Mouse (Mus musculus) CH12.LX (cell line): ENCODE data around the gene Serpine1. TPM values are rescaled to one million over a fixed set of nuclear protein-coding genes. Genes with fewer than 3 reads are reported as not detected.
A peak's percentile ranks its signal among the peaks of the same experiment; 100 is the strongest.

Source experiments
- DNase-seq: peaks from one replicate; pipeline ENCODE4 v3.0.0-alpha.2; 2013; ENCODE audit errors: extremely low read depth
- H3K27ac ChIP-seq: 2 replicates; pipeline ENCODE4 v1.5.1; 2012; ENCODE audit warnings: low read depth, mild to moderate bottlenecking, control low read depth, moderate library complexity; ENCODE audit not compliant: insufficient read depth
- H3K27me3 ChIP-seq: replicated peaks from 2 replicates; pipeline ENCODE3; 2012; ENCODE audit warnings: inconsistent platforms
- H3K36me3 ChIP-seq, 2 experiments: replicated peaks in 1 of 2; 2 replicates each; pipeline versions ENCODE3 to v1.6.1; 2012; ENCODE audit warnings: inconsistent platforms in 1 of 2, low read length in 1 of 2, mild to moderate bottlenecking in 1 of 2, mixed read lengths in 1 of 2, moderate library complexity in 1 of 2; ENCODE audit not compliant: control insufficient read depth in 1 of 2, insufficient read depth in 1 of 2
- H3K4me1 ChIP-seq, 2 experiments: 2 replicates each; pipeline ENCODE4 v1.6.1; 2012; ENCODE audit warnings: inconsistent platforms in 1 of 2, moderate library complexity in 1 of 2; ENCODE audit not compliant: insufficient read depth in 2 of 2, control insufficient read depth in 1 of 2
- H3K4me2 ChIP-seq: 2 replicates; pipeline ENCODE4 v1.6.1; 2012; ENCODE audit warnings: low read depth, mild to moderate bottlenecking, control low read depth; ENCODE audit not compliant: poor library complexity, insufficient read depth, severe bottlenecking
- H3K4me3 ChIP-seq, 3 experiments: fragments of 150-350 bp in 1 of 3; sonication (generic) in 1 of 3; replicated peaks in 1 of 3; 2 replicates each; pipeline versions ENCODE3 to v1.5.1; 2011 to 2012; ENCODE audit warnings: low read depth in 2 of 3, low read length in 2 of 3, mild to moderate bottlenecking in 2 of 3, moderate library complexity in 2 of 3, control low read depth in 1 of 3, improper control_type of control experiment in 1 of 3, inconsistent platforms in 1 of 3, mixed read lengths in 1 of 3; ENCODE audit not compliant: poor library complexity in 1 of 3
- H3K79me2 ChIP-seq: replicated peaks from 2 replicates; pipeline ENCODE4 v1.6.1; 2012; ENCODE audit warnings: mild to moderate bottlenecking, moderate library complexity; ENCODE audit not compliant: control insufficient read depth, poor library complexity, insufficient read depth, severe bottlenecking; ENCODE audit errors: extremely low read depth
- H3K9ac ChIP-seq: 2 replicates; pipeline ENCODE4 v1.6.1; 2012; ENCODE audit warnings: low read depth, mild to moderate bottlenecking, control low read depth, moderate library complexity; ENCODE audit not compliant: insufficient read depth
- H3K9me3 ChIP-seq: replicated peaks from 2 replicates; pipeline ENCODE3; 2012; ENCODE audit warnings: low read length, inconsistent platforms, mixed read lengths
- BHLHE40 ChIP-seq: IDR thresholded peaks from 2 replicates; pipeline ENCODE4 v1.6.1; 2011; ENCODE audit warnings: mild to moderate bottlenecking, low read depth, low read length, improper control_type of control experiment
- CHD2 ChIP-seq: IDR thresholded peaks from 2 replicates; pipeline ENCODE4 v1.6.1; 2011; ENCODE audit warnings: low read length, improper control_type of control experiment
- CTCF ChIP-seq, 2 experiments: IDR thresholded peaks in 1 of 2; conservative IDR thresholded peaks in 1 of 2; 2 replicates each; pipeline ENCODE4 v1.5.1; 2011 to 2012; ENCODE audit warnings: low read depth in 2 of 2, low read length in 2 of 2, improper control_type of control experiment in 1 of 2, inconsistent platforms in 1 of 2, mild to moderate bottlenecking in 1 of 2, moderate library complexity in 1 of 2
- E2F4 ChIP-seq: IDR thresholded peaks from 2 replicates; pipeline ENCODE4 v1.6.1; 2011; ENCODE audit warnings: low read depth, low read length, improper control_type of control experiment; ENCODE audit not compliant: insufficient replicate concordance
- ELF1 ChIP-seq: IDR thresholded peaks from 2 replicates; pipeline ENCODE4 v1.6.1; 2014; ENCODE audit warnings: low read depth, mild to moderate bottlenecking, inconsistent platforms, low read length, improper control_type of control experiment
- EP300 ChIP-seq: IDR thresholded peaks from 2 replicates; pipeline ENCODE4 v1.6.1; 2011; ENCODE audit warnings: low read length, improper control_type of control experiment
- GABPA ChIP-seq: IDR thresholded peaks from 2 replicates; pipeline ENCODE4 v1.6.1; 2012; ENCODE audit warnings: low read depth, low read length, improper control_type of control experiment, inconsistent platforms; ENCODE audit not compliant: insufficient replicate concordance
- HCFC1 ChIP-seq: IDR thresholded peaks from 2 replicates; pipeline ENCODE4 v1.6.1; 2012; ENCODE audit warnings: low read depth, mild to moderate bottlenecking, inconsistent platforms, low read length, improper control_type of control experiment
- IRF4 ChIP-seq: IDR thresholded peaks from 2 replicates; pipeline ENCODE4 v1.6.1; 2014; ENCODE audit warnings: low read depth, mild to moderate bottlenecking, inconsistent platforms, low read length, improper control_type of control experiment
- JUN ChIP-seq: IDR thresholded peaks from 2 replicates; pipeline ENCODE4 v1.6.1; 2011; ENCODE audit warnings: low read depth, mild to moderate bottlenecking, low read length, improper control_type of control experiment, moderate library complexity; ENCODE audit not compliant: insufficient read depth
- JUND ChIP-seq: conservative IDR thresholded peaks from 2 replicates; pipeline ENCODE4 v1.6.1; 2011; ENCODE audit warnings: low read depth, low read length, improper control_type of control experiment
- KAT2A ChIP-seq: IDR thresholded peaks from 2 replicates; pipeline ENCODE4 v1.6.1; 2012; ENCODE audit warnings: low read length, improper control_type of control experiment, inconsistent platforms; ENCODE audit not compliant: insufficient replicate concordance
- MAX ChIP-seq: IDR thresholded peaks from 2 replicates; pipeline ENCODE4 v1.6.1; 2011; ENCODE audit warnings: low read length, improper control_type of control experiment
- MAZ ChIP-seq: IDR thresholded peaks from 2 replicates; pipeline ENCODE4 v1.6.1; 2012; ENCODE audit warnings: low read depth, mild to moderate bottlenecking, inconsistent platforms, low read length, improper control_type of control experiment, moderate library complexity
- MYC ChIP-seq: IDR thresholded peaks from 2 replicates; pipeline ENCODE4 v1.6.1; 2011; ENCODE audit warnings: low read depth, mild to moderate bottlenecking, improper control_type of control experiment, low read length
- NRF1 ChIP-seq: IDR thresholded peaks from 2 replicates; pipeline ENCODE4 v1.6.1; 2014; ENCODE audit warnings: low read depth, mild to moderate bottlenecking, inconsistent platforms, low read length, improper control_type of control experiment, moderate library complexity
- PAX5 ChIP-seq: IDR thresholded peaks from 2 replicates; pipeline ENCODE4 v1.6.1; 2012; ENCODE audit warnings: low read length, inconsistent platforms, mixed read lengths
- POLR2A ChIP-seq: IDR thresholded peaks from 2 replicates; pipeline ENCODE4 v1.6.1; 2011; ENCODE audit warnings: low read depth, mild to moderate bottlenecking, improper control_type of control experiment, low read length
- POLR2AphosphoS2 ChIP-seq: IDR thresholded peaks from 2 replicates; pipeline ENCODE4 v1.6.1; 2011; ENCODE audit warnings: low read depth, low read length, improper control_type of control experiment
- RAD21 ChIP-seq: IDR thresholded peaks from 2 replicates; pipeline ENCODE4 v1.6.1; 2011; ENCODE audit warnings: low read depth, mild to moderate bottlenecking, low read length, improper control_type of control experiment, moderate library complexity
- SMC3 ChIP-seq: IDR thresholded peaks from 2 replicates; pipeline ENCODE4 v1.6.1; 2011; ENCODE audit warnings: low read depth, low read length, improper control_type of control experiment
- UBTF ChIP-seq: IDR thresholded peaks from 2 replicates; pipeline ENCODE4 v1.6.1; 2012; ENCODE audit warnings: low read depth, mild to moderate bottlenecking, inconsistent platforms, low read length, improper control_type of control experiment, moderate library complexity
- USF2 ChIP-seq: conservative IDR thresholded peaks from 2 replicates; pipeline ENCODE4 v1.6.1; 2011; ENCODE audit warnings: low read depth, low read length, improper control_type of control experiment
- ZC3H11A ChIP-seq: IDR thresholded peaks from 2 replicates; pipeline ENCODE4 v1.6.1; 2012; ENCODE audit warnings: low read depth, mild to moderate bottlenecking, inconsistent platforms, low read length, improper control_type of control experiment
- ZMIZ1 ChIP-seq: IDR thresholded peaks from 2 replicates; pipeline ENCODE4 v1.6.1; 2012; ENCODE audit warnings: low read depth, mild to moderate bottlenecking, inconsistent platforms, low read length, improper control_type of control experiment
- ZNF384 ChIP-seq: IDR thresholded peaks from 2 replicates; pipeline ENCODE4 v1.6.1; 2012; ENCODE audit warnings: low read depth, low read length, improper control_type of control experiment, inconsistent platforms
- dilution Hi-C: fragments of 300-500 bp; cut with MboI; formaldehyde crosslinking; loops from 2 replicates; pipeline ENCODE4 v1.14.3; 2020; ENCODE audit warnings: low sequenced_read_pairs; ENCODE audit not compliant: extremely low pct_unique_long_range_greater_than_20kb, extremely low pct_ligation_motif_present
- in situ Hi-C: fragments of 300-500 bp; cut with MboI; formaldehyde crosslinking; loops from 3 replicates; pipeline ENCODE4 v1.14.3; 2019; ENCODE audit warnings: low sequenced_read_pairs, low pct_ligation_motif_present, low pct_unique_long_range_greater_than_20kb, mixed read lengths
- polyA plus RNA-seq: library from polyadenylated mRNA; unstranded; fragments of >175 nt; gene quantifications from 2 replicates; pipeline ENCODE4 v1.2.1, GENCODE M21; 2012; ENCODE audit warnings: low read depth; ENCODE audit not compliant: insufficient read length
- total RNA-seq, 2 experiments: library from RNA; depleted of rRNA; stranded (reverse); fragments of 300-350 nt in 1 of 2; fragments of >200 nt in 1 of 2; gene quantifications; 2 replicates each; pipeline ENCODE4 v1.2.3; 2012 to 2014

The Serpine1 gene
- total and polyA plus RNA-seq, 3 experiments: 0.51 to 1.8 (median 0.61) TPM

DNA sequence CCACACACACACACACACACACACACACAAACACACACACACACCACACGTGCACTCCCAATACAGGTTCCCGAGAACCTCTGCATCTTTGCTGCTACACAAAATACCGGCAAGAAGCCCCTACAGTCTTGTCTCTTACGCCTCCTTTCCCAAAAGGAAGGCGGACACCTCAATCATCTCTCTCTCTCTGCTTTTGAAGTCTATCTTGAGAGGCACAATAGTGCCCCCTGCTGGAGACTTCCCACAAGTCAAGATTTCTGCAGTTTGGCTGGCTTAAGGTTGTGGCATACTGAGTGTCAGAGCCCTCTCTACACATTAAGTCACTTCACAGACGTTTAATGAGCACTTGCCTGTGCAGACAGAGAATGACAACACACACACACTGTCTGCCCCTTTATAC, 35.0 kb upstream of the Serpine1 start:
- Histone ChIP-seq H3K4me1 (peaks cover 0 to 9% of the 10 kb centered on the region in 2 experiments; a peak in 2 of 4 replicates), H3K9ac (no peak overlapping the region), H3K36me3 (peaks cover 8 to 43% of the 10 kb centered on the region in 2 experiments), H3K79me2 (no peaks in the 10 kb centered on the region), H3K9me3 (peaks cover 16% of the 10 kb centered on the region), H3K4me2 (no peak overlapping the region), H3K27me3 (no peaks in the 10 kb centered on the region), H3K4me3 (no peak overlapping the region), H3K27ac (no peak overlapping the region)
- dilution Hi-C loops: no loop called here
- peak; percentile 84 for DNase-seq
- in situ Hi-C loops: no loop called here
- no peak for TF ChIP-seq GABPA
- 0 out of 2 replicates have a peak, but pooled peaks have one; percentile 26 for TF ChIP-seq POLR2AphosphoS2
- no peak for TF ChIP-seq HCFC1
- peak; percentile 92 for TF ChIP-seq RAD21
- 0 out of 2 replicates have a peak, but pooled peaks have one; percentile 32 for TF ChIP-seq MYC
- no peak for TF ChIP-seq PAX5
- TF ChIP-seq EP300: no peak
- TF ChIP-seq CTCF (conservative IDR thresholded peaks at IDR 0.05 in 1 of 2, IDR thresholded peaks at IDR 0.05 in 1 of 2; ENCODE audit: low read depth in 2 of 2, low read length in 2 of 2): peak; percentile 75 to 95
- 0 out of 2 replicates have a peak, but pooled peaks have one; percentile 21 for TF ChIP-seq NRF1
- 0 out of 2 replicates have a peak, but pooled peaks have one; percentile 12 for TF ChIP-seq BHLHE40
- TF ChIP-seq ZC3H11A: peak; percentile 41; the same call in 1 of the 2 replicates
- TF ChIP-seq SMC3: peak; percentile 90
- 0 out of 2 replicates have a peak, but pooled peaks have one; percentile 8 for TF ChIP-seq ELF1
- no peak for TF ChIP-seq KAT2A
- TF ChIP-seq JUND: 0 out of 2 replicates have a peak, but pooled peaks have one; percentile 29

DNA sequence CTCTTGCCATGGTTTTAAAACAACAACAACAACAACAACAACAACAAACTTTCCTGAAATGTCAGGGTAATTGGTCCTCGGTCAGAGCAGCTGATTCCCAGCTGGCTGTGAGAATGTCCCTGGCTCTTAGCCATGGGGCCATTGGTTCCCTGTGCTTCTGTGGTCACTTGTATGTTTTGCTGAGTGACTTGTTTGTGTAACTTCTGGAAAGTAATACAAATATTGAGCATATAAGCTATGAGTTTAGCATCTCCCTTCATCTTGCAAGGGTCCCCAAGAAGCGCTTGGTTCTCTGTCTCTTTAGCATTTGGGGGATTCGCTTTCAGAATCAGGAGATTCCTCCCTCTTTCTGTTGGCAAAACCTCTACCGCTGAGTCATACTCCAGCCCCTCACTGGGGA, 34.4 kb upstream of the Serpine1 start:
- dilution Hi-C loops (no loop called here), in situ Hi-C loops (no loop called here)
- no peak overlapping the region for H3K27ac ChIP-seq
- no peak overlapping the region for H3K4me2 ChIP-seq
- H3K36me3 ChIP-seq: peaks cover 7 to 38% of the 10 kb centered on the region in 2 experiments
- H3K79me2 ChIP-seq: no peaks in the 10 kb centered on the region
- H3K4me3 ChIP-seq: no peak overlapping the region
- H3K9ac ChIP-seq: no peak overlapping the region
- peaks cover 0 to 9% of the 10 kb centered on the region in 2 experiments; a peak in 2 of 4 replicates for H3K4me1 ChIP-seq
- no peaks in the 10 kb centered on the region for H3K27me3 ChIP-seq
- no peak for DNase-seq
- H3K9me3 ChIP-seq: peaks cover 13% of the 10 kb centered on the region
- no peak for TF ChIP-seq MAZ
- TF ChIP-seq IRF4: no peak
- no peak for TF ChIP-seq EP300
- TF ChIP-seq CTCF (conservative IDR thresholded peaks at IDR 0.05 in 1 of 2, IDR thresholded peaks at IDR 0.05 in 1 of 2; ENCODE audit: low read depth in 2 of 2, low read length in 2 of 2): no peak
- TF ChIP-seq E2F4: no peak
- no peak for TF ChIP-seq PAX5
- TF ChIP-seq USF2: no peak
- TF ChIP-seq RAD21: no peak
- no peak for TF ChIP-seq CHD2
- no peak for TF ChIP-seq POLR2A
- TF ChIP-seq ZMIZ1: no peak
- TF ChIP-seq JUN: no peak
- TF ChIP-seq UBTF: no peak
- TF ChIP-seq ZNF384: no peak
- TF ChIP-seq KAT2A: no peak
- no peak for TF ChIP-seq MAX
